Mouse (Mus musculus): Measurements from ENCODE around the gene Htr3b.
"Not testable (repeated sequence)": the region's sequence is repeated elsewhere in the genome, so short reads cannot be mapped to it uniquely, and the experiment has no call there.

Htr3b gene

GRCm38 (mm10) chr9:48964587-48965040 is at the start of gene Htr3b:
Gene Htr3b (minus strand): TSS chr9:48964990.
- peak; percentile 10 for DNase-seq

- no peak for DNase-seq
Measured at GRCm38 (mm10) chr9:48999256-48999655, 34.5 kb upstream of the Htr3b start.

- no peak for DNase-seq
Measured at GRCm38 (mm10) chr9:48995735-48996134, 30.9 kb upstream of the Htr3b start.

- DNase-seq = no peak
Measured at GRCm38 (mm10) chr9:48994779-48995178, 30.0 kb upstream of the Htr3b start.

GRCm38 (mm10) chr9:48991671-48992070 is 26.9 kb upstream of the Htr3b start:
- DNase-seq = no peak

- no peak for DNase-seq
Measured at GRCm38 (mm10) chr9:48987201-48988101, 22.7 kb upstream of the Htr3b start.

- DNase-seq = no peak
Measured at GRCm38 (mm10) chr9:48986616-48987141, 21.9 kb upstream of the Htr3b start.

GRCm38 (mm10) chr9:48985708-48986088 is 20.9 kb upstream of the Htr3b start:
- DNase-seq = no peak

GRCm38 (mm10) chr9:48984845-48985707 is 20.3 kb upstream of the Htr3b start, which contains the start of gene Usp28:
Gene Usp28 (plus strand): TSS chr9:48985375.
- DNase-seq = peak; percentile 100

GRCm38 (mm10) chr9:48984320-48984844 is 19.6 kb upstream of the Htr3b start:
- DNase-seq = no peak

- DNase-seq = not testable (repeated sequence)
Measured at GRCm38 (mm10) chr9:48983801-48984200, 19.0 kb upstream of the Htr3b start.

GRCm38 (mm10) chr9:48981827-48982226 is 17.0 kb upstream of the Htr3b start:
- no peak for DNase-seq

- no peak for DNase-seq
Measured at GRCm38 (mm10) chr9:48980781-48981180, 16.0 kb upstream of the Htr3b start.

- no peak for DNase-seq
Measured at GRCm38 (mm10) chr9:48980371-48980770, 15.6 kb upstream of the Htr3b start.

- DNase-seq = no peak
Measured at GRCm38 (mm10) chr9:48976661-48977355, 12.0 kb upstream of the Htr3b start.

- DNase-seq = peak; percentile 63
Measured at GRCm38 (mm10) chr9:48972494-48972893, 7.7 kb upstream of the Htr3b start.

GRCm38 (mm10) chr9:48962131-48962530 is 2.7 kb downstream of the Htr3b start:
- no peak for DNase-seq

- no peak for DNase-seq
Measured at GRCm38 (mm10) chr9:48961314-48961713, 3.5 kb downstream of the Htr3b start.

GRCm38 (mm10) chr9:48947565-48947964 is 17.2 kb downstream of the Htr3b start:
- no peak for DNase-seq

- no peak for DNase-seq
Measured at GRCm38 (mm10) chr9:48942349-48942748, 22.4 kb downstream of the Htr3b start.

- DNase-seq = no peak
Measured at GRCm38 (mm10) chr9:48929436-48929835, 35.4 kb downstream of the Htr3b start.

- DNase-seq = no peak
Measured at GRCm38 (mm10) chr9:48928781-48929180, 36.0 kb downstream of the Htr3b start.

All from lung, postnatal 10 days (tissue).